ENCODE assay signal across 17 mouse cellular contexts in the genomic region with DNA sequence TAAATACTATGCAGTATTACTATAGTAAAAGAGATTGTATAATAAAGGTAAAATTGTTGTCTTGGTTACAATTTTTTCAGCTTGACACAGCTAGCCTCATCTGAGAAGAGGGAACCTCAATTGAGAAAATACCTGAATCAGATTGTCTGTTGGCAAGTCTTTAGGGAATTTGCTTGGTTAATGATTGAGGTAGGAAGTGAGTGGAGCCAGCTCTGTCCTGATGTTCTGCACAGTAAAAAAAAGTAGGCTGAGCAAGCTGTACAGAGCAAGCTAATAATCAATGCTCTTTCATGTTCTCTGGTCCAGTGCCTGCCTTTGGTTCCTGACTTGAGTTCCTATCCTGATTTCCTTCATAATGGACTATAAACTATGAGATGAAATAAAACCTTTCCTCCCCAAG.
"Had no signal": no experiment of that assay in that cellular context is flagged by ENCODE, and none has a peak within 500 bp of the region (broad histone marks: within the 10 kb centered on the region; RNA-seq: fewer than 3 reads in every experiment).

No protein-coding gene starts in this region.

- H3K4me1 ChIP-seq: lung, embryonic 15.5 days; midbrain, embryonic 13.5 days; midbrain, embryonic 15.5 days; neural tube, embryonic 12.5 days; stomach, embryonic 15.5 days had no signal

- H3K36me3 ChIP-seq: lung, embryonic 15.5 days; midbrain, embryonic 13.5 days; midbrain, embryonic 15.5 days; neural tube, embryonic 12.5 days; stomach, embryonic 15.5 days had no signal

- H3K27me3 ChIP-seq: lung, embryonic 15.5 days; megakaryocyte, embryonic 14.5 days; midbrain, embryonic 13.5 days; midbrain, embryonic 15.5 days; neural tube, embryonic 12.5 days; stomach, embryonic 15.5 days had no signal

- H3K4me2 ChIP-seq: lung, embryonic 15.5 days; midbrain, embryonic 11.5 days; midbrain, embryonic 13.5 days; midbrain, embryonic 15.5 days; neural tube, embryonic 12.5 days; stomach, embryonic 15.5 days had no signal

- DNase-seq: lung, adult 2 months; lung, postnatal 14 days; lung, postnatal 36 days; right cerebral cortex, postnatal 14 days; thymus, adult 2 months; thymus, postnatal 25 days; thymus, postnatal 4 days had no signal

- H3K4me3 ChIP-seq: lung, embryonic 15.5 days; megakaryocyte, embryonic 14.5 days; midbrain, embryonic 13.5 days; midbrain, embryonic 15.5 days; neural tube, embryonic 12.5 days; stomach, embryonic 15.5 days had no signal

- H3K9ac ChIP-seq: lung, embryonic 15.5 days; midbrain, embryonic 13.5 days; midbrain, embryonic 15.5 days; neural tube, embryonic 12.5 days; stomach, embryonic 15.5 days had no signal

- ATAC-seq: lung, postnatal 0 days; midbrain, embryonic 13.5 days; midbrain, embryonic 15.5 days had no signal

- H3K9me3 ChIP-seq: lung, embryonic 15.5 days; megakaryocyte, embryonic 14.5 days; midbrain, embryonic 13.5 days; midbrain, embryonic 15.5 days; neural tube, embryonic 12.5 days; stomach, embryonic 15.5 days had no signal

- H3K27ac ChIP-seq: lung, embryonic 15.5 days; macrophage; midbrain, embryonic 13.5 days; midbrain, embryonic 15.5 days; neural tube, embryonic 12.5 days; stomach, embryonic 15.5 days; stomach, postnatal 0 days had no signal
